Mouse (Mus musculus) liver, embryonic 15.5 days (tissue): Measurements from ENCODE around the gene Lrfn2. TPM values are rescaled to one million over a fixed set of nuclear protein-coding genes. Genes with fewer than 3 reads are reported as not detected.

ENCODE experiments used
- ATAC-seq: fragments of 200-750 bp; cut with Nextera tagmentation; 2 replicates; pipeline ENCODE4 v1.8.0; 2017; ENCODE audit warnings: moderate number of reproducible peaks, mild to moderate bottlenecking, moderate library complexity; ENCODE audit not compliant: insufficient read depth
- H3K27ac ChIP-seq: fragments of 300-500 bp; sonication (generic); replicated peaks from 2 replicates; pipeline ENCODE4 v1.5.1; 2015; ENCODE audit warnings: mild to moderate bottlenecking, inconsistent platforms
- H3K27me3 ChIP-seq: fragments of 300-500 bp; sonication (generic); 2 replicates; pipeline ENCODE4 v1.6.1; 2015; ENCODE audit warnings: mild to moderate bottlenecking, inconsistent platforms
- H3K36me3 ChIP-seq: fragments of 300-500 bp; sonication (generic); replicated peaks from 2 replicates; pipeline ENCODE4 v1.6.1; 2015; ENCODE audit warnings: moderate library complexity, mild to moderate bottlenecking, inconsistent platforms
- H3K4me1 ChIP-seq: fragments of 300-500 bp; sonication (generic); replicated peaks from 2 replicates; pipeline ENCODE4 v1.6.1; 2015; ENCODE audit warnings: inconsistent platforms
- H3K4me2 ChIP-seq: fragments of 300-500 bp; sonication (generic); 2 replicates; pipeline ENCODE4 v1.6.1; 2015; ENCODE audit warnings: moderate library complexity, mild to moderate bottlenecking, inconsistent platforms
- H3K4me3 ChIP-seq: fragments of 300-500 bp; sonication (generic); replicated peaks from 2 replicates; pipeline ENCODE4 v1.5.1; 2015; ENCODE audit warnings: mild to moderate bottlenecking, inconsistent platforms
- H3K9ac ChIP-seq: fragments of 300-500 bp; sonication (generic); 2 replicates; pipeline ENCODE4 v1.6.1; 2015; ENCODE audit warnings: moderate library complexity, mild to moderate bottlenecking, inconsistent platforms
- H3K9me3 ChIP-seq: fragments of 300-500 bp; sonication (generic); replicated peaks from 2 replicates; pipeline ENCODE4 v1.6.1; 2016; ENCODE audit warnings: inconsistent platforms
- WGBS: fragments of 180-500 bp; shearing (Covaris S2); methylation state at CpG from one replicate; pipeline ENCODE4 v1.1.7; 2015; ENCODE audit warnings: mixed read lengths; ENCODE audit not compliant: insufficient replicate concordance; 5-methylcytosine and 5-hydroxymethylcytosine counted together
- polyA plus RNA-seq: library from polyadenylated mRNA; unstranded; fragments of >200 nt; fragmentation: Nextera tagmentation; extraction: Ambion mirVana; gene quantifications from 2 replicates; pipeline ENCODE4 v1.2.1, GENCODE M21; 2015

Gene Lrfn2
- polyA plus RNA-seq, 1 experiment from 2014 or later, result not detected

GRCm38 (mm10) chr17:49037163-49037950, 105.2 kb downstream of the Lrfn2 start:
- no peaks in the 10 kb centered on the region for H3K4me1 ChIP-seq
- no peaks in the 10 kb centered on the region for H3K27me3 ChIP-seq
- WGBS, result 61% methylated on average over 8 of the region's 8 CpGs
- H3K9ac ChIP-seq, result no peak overlapping the region
- H3K36me3 ChIP-seq, result no peaks in the 10 kb centered on the region
- no peak for ATAC-seq
- H3K27ac ChIP-seq, result no peak overlapping the region
- no peaks in the 10 kb centered on the region for H3K9me3 ChIP-seq
- no peak overlapping the region for H3K4me3 ChIP-seq
- no peak overlapping the region for H3K4me2 ChIP-seq

DNA sequence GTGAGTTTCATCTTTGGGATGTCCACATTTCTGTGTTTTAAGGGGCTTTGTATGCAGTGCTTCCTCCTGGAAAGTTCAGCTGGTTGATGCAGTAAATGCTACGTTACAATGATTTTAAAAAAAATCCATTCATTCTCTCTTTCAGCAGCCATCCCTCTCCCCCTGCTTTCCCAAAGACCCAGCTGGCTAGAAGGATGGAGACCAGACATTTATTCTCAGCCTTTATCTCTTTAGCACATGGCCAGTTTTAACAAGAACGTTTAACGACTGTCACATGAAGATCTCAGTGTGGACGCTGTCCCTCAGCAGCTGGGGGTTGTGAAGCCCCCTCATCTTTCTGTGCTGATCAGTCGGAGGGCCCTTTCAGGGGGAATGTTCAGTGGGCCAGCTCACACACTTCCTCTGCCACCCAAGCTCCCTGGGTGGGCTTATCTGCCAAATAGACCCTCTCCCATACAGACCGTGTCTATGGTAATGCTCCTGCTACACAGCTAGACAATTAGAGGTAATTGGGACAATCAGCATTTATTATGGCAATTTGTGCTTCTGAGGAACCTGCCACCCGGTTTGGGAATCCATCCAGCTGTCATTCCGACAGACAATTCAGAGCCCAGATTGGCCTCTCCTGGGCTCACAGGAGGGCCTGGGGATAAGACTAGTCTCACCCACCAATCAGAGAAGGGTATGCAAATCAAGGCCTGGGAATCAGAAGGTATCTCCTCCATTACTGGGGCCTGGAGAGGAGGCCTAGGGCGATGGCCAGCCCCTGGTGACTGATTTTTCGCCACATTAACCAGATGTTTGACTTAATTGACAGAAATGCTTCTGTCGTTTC, 111.8 kb downstream of the Lrfn2 start:
- no peak for ATAC-seq
- no peaks in the 10 kb centered on the region for H3K36me3 ChIP-seq
- H3K4me1 ChIP-seq, result no peaks in the 10 kb centered on the region
- no peak overlapping the region for H3K4me3 ChIP-seq
- H3K9ac ChIP-seq, result no peak overlapping the region
- H3K27ac ChIP-seq, result no peak overlapping the region
- no peak overlapping the region for H3K4me2 ChIP-seq
- H3K27me3 ChIP-seq, result no peaks in the 10 kb centered on the region
- 23% methylated on average over 11 of the region's 11 CpGs for WGBS
- H3K9me3 ChIP-seq, result no peaks in the 10 kb centered on the region

- H3K4me1 ChIP-seq, result no peaks in the 10 kb centered on the region
- H3K9ac ChIP-seq, result no peak overlapping the region
- ATAC-seq, result no peak
- 51% methylated on average over 4 of the region's 4 CpGs for WGBS
- H3K4me3 ChIP-seq, result no peak overlapping the region
- no peaks in the 10 kb centered on the region for H3K9me3 ChIP-seq
- H3K27me3 ChIP-seq, result no peaks in the 10 kb centered on the region
- no peaks in the 10 kb centered on the region for H3K36me3 ChIP-seq
- no peak overlapping the region for H3K27ac ChIP-seq
- H3K4me2 ChIP-seq, result no peak overlapping the region
Observed at GRCm38 (mm10) chr17:49047921-49048320, 115.7 kb downstream of the Lrfn2 start.

- Histone ChIP-seq H3K27me3 (no peaks in the 10 kb centered on the region), H3K36me3 (no peaks in the 10 kb centered on the region), H3K9me3 (no peaks in the 10 kb centered on the region), H3K4me1 (no peaks in the 10 kb centered on the region), H3K9ac (no peak overlapping the region), H3K4me3 (no peak overlapping the region), H3K27ac (no peak overlapping the region), H3K4me2 (no peak overlapping the region)
- WGBS, result 71% methylated on average over 11 of the region's 11 CpGs
- no peak for ATAC-seq
Observed at GRCm38 (mm10) chr17:49051231-49051630, 119.1 kb downstream of the Lrfn2 start.

GRCm38 (mm10) chr17:49061141-49061540, 129.0 kb downstream of the Lrfn2 start:
- Histone ChIP-seq H3K27me3 (no peaks in the 10 kb centered on the region), H3K9me3 (no peaks in the 10 kb centered on the region), H3K4me1 (no peaks in the 10 kb centered on the region), H3K27ac (no peak overlapping the region), H3K4me2 (no peak overlapping the region), H3K4me3 (no peak overlapping the region), H3K9ac (no peak overlapping the region), H3K36me3 (no peaks in the 10 kb centered on the region)
- WGBS, result 66% methylated on average over 8 of the region's 8 CpGs
- no peak for ATAC-seq

DNA sequence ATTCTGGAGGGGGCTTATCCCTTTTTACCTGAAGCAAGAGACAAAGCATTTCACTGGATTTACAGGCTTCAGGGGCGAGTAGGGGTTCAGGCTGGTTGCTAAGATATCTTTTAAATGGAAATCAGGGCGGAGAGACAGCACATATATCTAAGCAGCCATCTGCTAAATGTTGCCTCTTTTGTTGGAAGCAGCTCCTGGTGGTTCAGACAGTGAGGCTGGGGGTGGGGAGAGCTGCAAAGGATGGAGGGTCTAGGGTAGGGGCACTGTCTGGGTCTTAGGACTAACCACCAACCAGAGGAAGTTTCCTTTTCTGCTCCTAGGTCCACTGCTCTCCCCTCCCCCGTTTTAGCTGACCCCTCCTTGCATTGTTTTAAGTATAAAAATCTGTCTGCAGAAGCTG, 131.6 kb downstream of the Lrfn2 start:
- no peak for ATAC-seq
- Histone ChIP-seq H3K27ac (no peak overlapping the region), H3K36me3 (no peaks in the 10 kb centered on the region), H3K4me1 (no peaks in the 10 kb centered on the region), H3K27me3 (no peaks in the 10 kb centered on the region), H3K4me3 (no peak overlapping the region), H3K9me3 (no peaks in the 10 kb centered on the region), H3K4me2 (no peak overlapping the region), H3K9ac (no peak overlapping the region)
- WGBS, result 22% methylated on average over 3 of the region's 3 CpGs

- Histone ChIP-seq H3K4me1 (no peaks in the 10 kb centered on the region), H3K4me2 (no peak overlapping the region), H3K9me3 (no peaks in the 10 kb centered on the region), H3K36me3 (no peaks in the 10 kb centered on the region), H3K27me3 (no peaks in the 10 kb centered on the region), H3K27ac (no peak overlapping the region), H3K4me3 (no peak overlapping the region), H3K9ac (no peak overlapping the region)
- 60% methylated on average over 8 of the region's 8 CpGs for WGBS
- ATAC-seq, result no peak
Observed at GRCm38 (mm10) chr17:49064526-49064925, 132.3 kb downstream of the Lrfn2 start.

DNA sequence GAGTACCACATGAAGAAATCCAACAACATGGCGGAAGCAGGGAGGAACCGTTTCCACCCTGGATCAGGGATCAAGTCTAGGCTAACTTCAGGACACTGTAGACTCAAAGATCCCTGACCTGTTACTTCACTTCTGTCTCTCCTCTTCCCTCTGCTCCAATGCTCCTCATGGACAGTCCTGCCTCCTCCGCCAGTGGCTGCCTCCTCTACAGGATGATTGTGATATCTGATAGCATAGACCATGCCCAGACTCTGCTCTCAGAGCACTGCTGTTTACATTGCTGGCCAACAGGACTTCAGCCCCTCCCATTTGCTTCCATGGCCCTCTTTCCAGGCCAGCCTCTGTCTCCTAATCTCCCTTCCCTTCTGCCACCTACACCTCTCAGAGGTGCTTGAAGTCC, 132.9 kb downstream of the Lrfn2 start:
- ATAC-seq, result no peak
- H3K27me3 ChIP-seq, result no peaks in the 10 kb centered on the region
- H3K27ac ChIP-seq, result no peak overlapping the region
- H3K9me3 ChIP-seq, result no peaks in the 10 kb centered on the region
- H3K9ac ChIP-seq, result no peak overlapping the region
- no peaks in the 10 kb centered on the region for H3K4me1 ChIP-seq
- WGBS, result 65% methylated on average over 3 of the region's 3 CpGs
- no peak overlapping the region for H3K4me3 ChIP-seq
- H3K36me3 ChIP-seq, result no peaks in the 10 kb centered on the region
- H3K4me2 ChIP-seq, result no peak overlapping the region

DNA sequence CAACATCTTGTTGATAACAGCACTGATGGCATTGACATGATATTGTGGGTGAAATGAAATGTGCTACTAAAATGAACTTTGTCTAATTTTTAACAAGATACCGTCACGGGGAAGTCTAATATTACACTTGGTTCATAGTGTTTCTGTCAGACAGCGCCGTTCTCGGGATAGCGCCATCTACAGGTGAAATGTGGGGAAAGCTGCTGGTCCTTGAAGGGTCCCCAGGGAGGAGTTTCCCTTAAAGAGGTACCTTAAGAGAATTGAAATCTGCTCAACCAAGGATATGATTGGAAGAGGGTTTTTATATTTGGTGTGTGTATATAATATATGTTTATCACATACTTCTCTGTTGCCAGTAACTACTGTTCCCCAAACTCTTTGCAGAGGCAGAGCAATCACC, 134.6 kb downstream of the Lrfn2 start:
- H3K4me1 ChIP-seq, result no peaks in the 10 kb centered on the region
- no peak overlapping the region for H3K9ac ChIP-seq
- H3K36me3 ChIP-seq, result no peaks in the 10 kb centered on the region
- WGBS, result 44% methylated on average over 6 of the region's 6 CpGs
- H3K4me2 ChIP-seq, result no peak overlapping the region
- ATAC-seq, result no peak
- no peaks in the 10 kb centered on the region for H3K9me3 ChIP-seq
- no peak overlapping the region for H3K27ac ChIP-seq
- no peaks in the 10 kb centered on the region for H3K27me3 ChIP-seq
- H3K4me3 ChIP-seq, result no peak overlapping the region

GRCm38 (mm10) chr17:49078168-49078567, 146.0 kb downstream of the Lrfn2 start:
- Histone ChIP-seq H3K9ac (no peak overlapping the region), H3K27ac (no peak overlapping the region), H3K36me3 (no peaks in the 10 kb centered on the region), H3K4me2 (no peak overlapping the region), H3K27me3 (no peaks in the 10 kb centered on the region), H3K4me3 (no peak overlapping the region), H3K4me1 (no peaks in the 10 kb centered on the region), H3K9me3 (no peaks in the 10 kb centered on the region)
- no peak for ATAC-seq
- 19% methylated on average over 2 of the region's 2 CpGs for WGBS

DNA sequence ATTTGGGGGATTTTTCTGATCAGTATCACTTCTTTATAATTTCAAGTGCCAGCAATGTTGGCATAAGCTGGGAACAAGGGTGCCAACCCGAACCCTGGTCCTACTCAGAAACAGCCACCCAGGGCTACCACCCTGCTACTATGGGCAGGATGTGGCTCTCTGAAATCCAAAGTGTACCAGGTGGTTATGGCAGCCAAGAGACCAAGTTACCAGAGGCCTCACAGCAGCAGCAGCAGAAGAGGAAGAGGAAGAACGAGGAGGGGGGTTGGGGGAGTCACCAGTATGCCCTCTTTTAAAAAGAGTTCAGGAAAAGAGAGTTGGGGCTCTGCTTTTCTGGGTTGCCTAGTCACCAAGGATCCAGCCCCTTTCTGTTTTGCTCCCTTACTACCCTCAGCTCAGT, 147.5 kb downstream of the Lrfn2 start:
- no peak overlapping the region for H3K27ac ChIP-seq
- WGBS, result 19% methylated on average over 2 of the region's 2 CpGs
- H3K36me3 ChIP-seq, result no peaks in the 10 kb centered on the region
- H3K4me3 ChIP-seq, result no peak overlapping the region
- no peaks in the 10 kb centered on the region for H3K9me3 ChIP-seq
- ATAC-seq, result no peak
- no peaks in the 10 kb centered on the region for H3K4me1 ChIP-seq
- no peaks in the 10 kb centered on the region for H3K27me3 ChIP-seq
- H3K9ac ChIP-seq, result no peak overlapping the region
- no peak overlapping the region for H3K4me2 ChIP-seq
